Mouse (Mus musculus) intestine, embryonic 15.5 days (tissue): ENCODE results near the gene Sbk2. TPM values are rescaled to one million over a fixed set of nuclear protein-coding genes. Genes with fewer than 3 reads are reported as not detected.
"Not testable (repeated sequence)": the region's sequence is repeated elsewhere in the genome, so short reads cannot be mapped to it uniquely, and the experiment has no call there.

Source experiments
- ATAC-seq: fragments of 200-750 bp; cut with Nextera tagmentation; 2 replicates; pipeline ENCODE4 v1.8.0; 2017; ENCODE audit warnings: moderate TSS enrichment, moderate library complexity
- H3K27ac ChIP-seq: fragments of 300-500 bp; sonication (generic); 2 replicates; pipeline ENCODE4 v1.5.1; 2015; ENCODE audit warnings: mild to moderate bottlenecking, inconsistent platforms
- H3K27me3 ChIP-seq: fragments of 300-500 bp; sonication (generic); replicated peaks from 2 replicates; pipeline ENCODE4 v1.6.1; 2015; ENCODE audit warnings: inconsistent platforms
- H3K36me3 ChIP-seq: fragments of 300-500 bp; sonication (generic); 2 replicates; pipeline ENCODE4 v1.6.1; 2015; ENCODE audit warnings: inconsistent platforms
- H3K4me1 ChIP-seq: fragments of 300-500 bp; sonication (generic); replicated peaks from 2 replicates; pipeline ENCODE4 v1.6.1; 2015; ENCODE audit warnings: inconsistent platforms
- H3K4me2 ChIP-seq: fragments of 300-500 bp; sonication (generic); replicated peaks from 2 replicates; pipeline ENCODE4 v1.6.1; 2015; ENCODE audit warnings: mild to moderate bottlenecking, inconsistent platforms
- H3K4me3 ChIP-seq: fragments of 300-500 bp; sonication (generic); replicated peaks from 2 replicates; pipeline ENCODE4 v1.5.1; 2015; ENCODE audit warnings: inconsistent platforms
- H3K9ac ChIP-seq: fragments of 300-500 bp; sonication (generic); 2 replicates; pipeline ENCODE4 v1.6.1; 2015; ENCODE audit warnings: inconsistent platforms
- H3K9me3 ChIP-seq: fragments of 300-500 bp; sonication (generic); 2 replicates; pipeline ENCODE4 v1.6.1; 2016; ENCODE audit warnings: inconsistent platforms
- WGBS: fragments of 180-500 bp; shearing (Covaris S2); methylation state at CpG from one replicate; pipeline ENCODE4 v1.1.7; 2015; 5-methylcytosine and 5-hydroxymethylcytosine counted together
- polyA plus RNA-seq: library from polyadenylated mRNA; unstranded; fragments of >200 nt; fragmentation: Nextera tagmentation; extraction: Ambion mirVana; gene quantifications from 2 replicates; pipeline ENCODE4 v1.2.1, GENCODE M21; 2015

Sbk2 gene
- polyA plus RNA-seq: 0.23 and 0.39 TPM in 2 replicates

DNA sequence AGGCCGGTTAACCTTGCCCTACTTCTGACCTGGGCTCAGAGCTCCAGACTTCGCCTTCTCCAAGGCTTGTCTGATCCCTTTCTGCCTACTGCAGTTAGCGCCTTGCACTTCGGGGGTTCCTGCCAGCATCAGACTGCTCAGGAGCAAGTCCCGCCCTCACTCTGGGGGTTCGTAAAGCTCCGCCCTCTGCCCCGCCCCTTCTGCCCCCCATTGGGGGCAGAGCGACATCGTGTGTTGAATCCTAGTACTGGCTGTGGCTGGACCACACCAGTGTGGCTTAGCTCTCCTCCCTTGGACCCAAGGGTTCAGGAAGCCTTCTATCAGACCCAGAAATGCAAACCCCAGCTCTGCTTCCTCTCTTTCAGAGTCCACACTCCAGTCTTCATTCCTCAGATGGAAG, at the start of gene Sbk2:
Sbk2 (minus strand) TSS at position 135 of the 400 bp plus-strand sequence.
- Histone ChIP-seq H3K27me3 (no peaks in the 10 kb centered on the region), H3K4me1 (peaks cover 3% of the 10 kb centered on the region; the same call in 1 of the 2 replicates), H3K27ac (no peak within 1 kb of the TSS), H3K4me2 (peak within 1 kb of the TSS; percentile 42), H3K9ac (no peak within 1 kb of the TSS), H3K9me3 (no peaks in the 10 kb centered on the region), H3K36me3 (no peaks in the 10 kb centered on the region), H3K4me3 (0 out of 2 replicates have a peak within 1 kb of the TSS, but pooled peaks have one; percentile 4)
- 3% methylated on average over 10 of the region's 10 CpGs for WGBS
- ATAC-seq: peak; percentile 97

DNA sequence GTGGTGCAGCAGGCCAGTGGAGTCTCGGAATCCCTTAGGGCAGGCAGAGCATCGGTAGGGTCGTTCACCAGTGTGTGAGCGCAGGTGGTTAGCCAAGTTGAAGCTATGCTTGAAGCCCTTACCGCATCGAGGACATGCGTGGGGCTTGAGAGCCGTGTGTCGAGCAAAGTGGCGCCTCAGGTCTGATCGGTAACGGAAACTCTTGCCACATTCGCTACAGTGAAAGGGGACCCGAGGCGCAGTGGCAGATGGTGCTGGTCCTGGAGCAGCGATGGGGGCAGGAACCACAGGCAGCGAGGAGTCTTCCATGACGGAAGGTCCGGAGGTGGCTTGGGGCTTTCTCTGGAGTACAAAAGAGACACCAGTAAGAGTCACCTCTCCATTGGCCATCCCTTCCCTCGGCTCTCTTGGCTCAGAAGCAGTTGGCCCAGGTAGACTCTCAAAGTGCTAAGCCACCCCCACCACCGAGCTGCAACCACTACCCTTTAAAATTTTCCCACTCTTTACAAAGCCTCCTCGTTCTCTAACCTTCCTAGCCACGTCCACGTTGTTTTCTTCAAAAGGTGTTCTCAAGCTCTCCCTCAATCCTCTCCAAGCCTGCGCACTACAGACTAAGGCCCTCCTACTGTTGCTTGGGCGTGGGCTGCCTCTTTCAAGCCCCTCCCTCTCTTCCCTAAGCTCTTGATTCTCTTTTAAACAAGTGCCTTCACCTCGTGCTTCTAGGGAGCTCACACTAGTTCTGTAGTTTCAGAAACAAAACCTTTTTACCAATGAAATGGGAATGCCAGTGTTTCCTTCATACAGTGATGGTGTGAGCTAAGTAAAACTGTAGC, 48.7 kb upstream of the Sbk2 start:
- H3K4me3 ChIP-seq: 0 out of 2 replicates have a peak overlapping the region, but pooled peaks have one; percentile 68
- no peak overlapping the region for H3K27ac ChIP-seq
- H3K4me1 ChIP-seq: 0 out of 2 replicates have a peak, but pooled peaks cover 2% of the 10 kb centered on the region
- no peak for ATAC-seq
- H3K9ac ChIP-seq: no peak overlapping the region
- H3K9me3 ChIP-seq: no peaks in the 10 kb centered on the region
- H3K36me3 ChIP-seq: peaks cover 47% of the 10 kb centered on the region
- 87% methylated on average over 27 of the region's 27 CpGs for WGBS
- peak overlapping the region; percentile 66; the same call in 1 of the 2 replicates for H3K4me2 ChIP-seq
- no peaks in the 10 kb centered on the region for H3K27me3 ChIP-seq

DNA sequence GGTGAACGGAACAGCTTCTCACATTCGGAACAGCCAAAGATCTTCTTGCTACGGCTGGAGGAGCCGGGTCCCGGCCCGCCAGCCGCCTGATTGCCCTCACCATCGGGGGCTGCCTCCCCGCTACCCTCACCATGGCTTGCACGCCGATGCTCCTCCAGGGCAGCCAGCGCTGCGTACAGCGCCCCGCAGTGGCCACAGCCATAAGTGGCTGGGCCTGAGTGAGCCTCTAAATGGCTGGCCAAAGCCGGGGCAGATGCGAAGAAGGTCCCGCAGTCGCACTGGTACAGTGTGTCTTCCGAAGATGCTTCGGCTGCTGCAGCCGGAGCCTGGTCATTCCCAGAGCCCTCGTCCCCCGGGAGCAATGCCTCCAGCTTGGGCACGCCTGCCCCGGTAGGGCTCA, 44.0 kb upstream of the Sbk2 start:
- ATAC-seq: no peak
- WGBS: 98% methylated on average over 26 of the region's 26 CpGs
- no peak overlapping the region for H3K9ac ChIP-seq
- no peak overlapping the region for H3K27ac ChIP-seq
- no peaks in the 10 kb centered on the region for H3K27me3 ChIP-seq
- no peaks in the 10 kb centered on the region for H3K9me3 ChIP-seq
- H3K36me3 ChIP-seq: peaks cover 55% of the 10 kb centered on the region
- H3K4me3 ChIP-seq: no peak overlapping the region
- no peak overlapping the region for H3K4me2 ChIP-seq
- no peaks in the 10 kb centered on the region for H3K4me1 ChIP-seq

DNA sequence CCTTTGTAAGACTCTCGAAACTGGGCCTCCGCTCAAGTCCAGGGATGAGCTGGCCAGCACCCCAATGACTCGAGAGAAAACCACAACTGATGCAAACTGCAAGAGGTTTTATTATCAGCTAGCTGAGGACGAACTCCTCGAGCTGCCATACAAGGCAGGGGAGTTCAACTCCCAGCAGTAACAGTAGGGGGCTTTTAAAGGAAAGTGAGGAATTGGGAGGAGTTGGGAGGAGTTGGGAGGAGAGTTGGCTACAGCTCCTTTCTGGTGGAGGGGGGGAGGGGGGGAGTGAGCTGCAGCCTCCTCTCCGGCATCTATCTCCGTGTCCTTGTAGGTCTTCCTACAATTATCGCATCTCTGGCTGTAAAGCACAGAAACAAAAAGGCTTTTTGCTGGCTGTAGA, 38.7 kb upstream of the Sbk2 start:
- H3K4me3 ChIP-seq, H3K27ac ChIP-seq, ATAC-seq, H3K9ac ChIP-seq, H3K27me3 ChIP-seq, H3K4me2 ChIP-seq, H3K9me3 ChIP-seq, H3K4me1 ChIP-seq: not testable (repeated sequence)
- WGBS: 67% methylated on average over 8 of the region's 8 CpGs
- H3K36me3 ChIP-seq: peaks cover 16% of the 10 kb centered on the region

DNA sequence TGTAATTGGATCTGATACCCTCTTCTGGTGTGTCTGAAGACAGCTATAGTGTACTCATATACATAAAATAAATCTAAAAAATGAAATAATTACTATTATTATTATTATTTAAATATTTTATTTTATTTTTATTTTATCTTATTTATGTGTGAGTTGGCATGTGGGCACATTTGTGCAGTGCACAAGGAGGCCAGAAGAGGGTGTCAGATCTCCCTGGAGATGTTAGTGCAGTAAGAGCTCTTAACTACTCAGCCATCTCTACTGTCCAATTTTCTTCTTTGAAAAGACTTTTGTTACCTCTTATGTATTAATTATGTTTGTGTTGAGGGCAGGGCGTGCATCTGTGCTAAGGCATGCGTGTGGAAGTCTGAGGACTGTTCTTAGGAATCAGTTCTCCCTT, 35.7 kb upstream of the Sbk2 start:
- Histone ChIP-seq H3K4me1 (peaks cover 11% of the 10 kb centered on the region), H3K27me3 (no peaks in the 10 kb centered on the region), H3K36me3 (no peaks in the 10 kb centered on the region), H3K4me2 (no peak overlapping the region), H3K9me3 (no peaks in the 10 kb centered on the region), H3K27ac (no peak overlapping the region), H3K4me3 (no peak overlapping the region), H3K9ac (no peak overlapping the region)
- 56% methylated on average over 2 of the region's 2 CpGs for WGBS
- no peak for ATAC-seq

DNA sequence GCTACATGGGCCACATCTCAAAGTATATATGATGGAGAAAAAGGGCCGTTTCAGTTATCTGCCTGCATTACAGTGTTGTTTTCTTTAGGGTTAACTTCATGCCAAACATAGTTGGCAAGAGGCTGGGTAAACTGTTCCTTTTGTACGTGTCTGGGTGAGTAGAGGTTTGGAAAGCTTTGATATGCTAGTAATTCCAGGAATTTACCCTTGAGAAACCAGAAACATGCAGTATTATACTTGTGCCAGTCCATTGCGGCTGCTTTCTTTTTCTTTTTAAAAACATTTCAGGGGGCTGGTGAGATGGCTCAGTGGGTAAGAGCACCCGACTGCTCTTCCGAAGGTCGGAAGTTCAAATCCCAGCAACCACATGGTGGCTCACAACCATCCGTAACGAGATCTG, 32.7 kb upstream of the Sbk2 start:
- H3K36me3 ChIP-seq: peaks cover 17% of the 10 kb centered on the region; the same call in 1 of the 2 replicates
- H3K27me3 ChIP-seq: no peaks in the 10 kb centered on the region
- no peak overlapping the region for H3K9ac ChIP-seq
- peaks cover 16% of the 10 kb centered on the region for H3K4me1 ChIP-seq
- H3K4me3 ChIP-seq: peak overlapping the region; percentile 72; the same call in 1 of the 2 replicates
- 66% methylated on average over 8 of the region's 8 CpGs for WGBS
- no peak for ATAC-seq
- H3K9me3 ChIP-seq: no peaks in the 10 kb centered on the region
- no peak overlapping the region; the same call in 1 of the 2 replicates for H3K27ac ChIP-seq
- H3K4me2 ChIP-seq: peak overlapping the region; percentile 80

DNA sequence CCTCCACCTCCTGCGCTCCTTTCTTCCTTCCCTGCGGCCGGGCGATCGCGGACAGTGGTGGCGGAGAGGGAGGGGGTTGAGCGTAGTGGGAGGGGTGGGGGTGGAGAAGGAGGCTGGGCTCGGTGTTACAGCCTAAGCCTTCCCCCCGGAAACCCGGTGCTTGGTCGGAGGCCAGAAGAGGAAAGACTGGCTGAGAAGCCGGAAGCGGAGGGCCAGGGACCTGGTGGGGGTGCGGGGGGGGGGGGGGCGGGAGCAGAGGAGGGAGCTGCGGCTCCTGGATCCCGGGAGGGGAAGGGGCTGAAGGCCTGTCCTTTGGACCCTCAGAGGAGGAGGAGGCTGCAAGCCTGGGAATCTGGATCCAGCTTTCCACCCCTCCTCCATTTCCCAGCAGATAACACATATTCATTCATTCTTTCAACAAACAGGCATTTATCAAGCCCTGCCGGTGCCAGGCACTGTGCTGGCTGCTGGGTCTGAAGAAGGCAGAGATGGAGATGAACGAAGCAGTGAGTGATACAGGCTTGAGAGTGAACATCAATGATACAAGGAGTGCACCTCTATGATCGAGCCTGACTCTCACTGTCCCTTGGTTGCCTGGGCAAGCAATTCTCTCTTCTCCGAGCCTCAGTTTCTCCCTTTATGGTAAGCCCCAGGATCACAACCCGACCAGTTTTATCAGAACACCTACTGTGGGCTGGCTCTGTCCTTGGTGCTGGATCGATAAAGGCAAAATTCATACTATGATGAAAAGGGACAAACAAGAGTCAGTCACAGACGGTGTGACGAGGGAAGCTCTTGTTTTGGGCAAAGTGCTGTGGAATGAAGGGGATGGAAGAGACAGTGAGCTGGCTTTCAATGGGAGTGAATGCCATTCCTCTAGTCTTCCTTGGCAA, 32.0 kb upstream of the Sbk2 start, which contains the start of gene Zfp579:
Zfp579 (minus strand) TSS at position 156 of the 893 bp plus-strand sequence.
- peak; percentile 92 for ATAC-seq
- Histone ChIP-seq H3K4me1 (peaks cover 16% of the 10 kb centered on the region), H3K27me3 (no peaks in the 10 kb centered on the region), H3K36me3 (peaks cover 17% of the 10 kb centered on the region; the same call in 1 of the 2 replicates), H3K27ac (peak within 1 kb of the TSS; percentile 45), H3K9me3 (no peaks in the 10 kb centered on the region), H3K9ac (peak within 1 kb of the TSS; percentile 75), H3K4me3 (peak within 1 kb of the TSS; percentile 72), H3K4me2 (peak within 1 kb of the TSS; percentile 80)
- WGBS: 5% methylated on average over 17 of the region's 26 CpGs

DNA sequence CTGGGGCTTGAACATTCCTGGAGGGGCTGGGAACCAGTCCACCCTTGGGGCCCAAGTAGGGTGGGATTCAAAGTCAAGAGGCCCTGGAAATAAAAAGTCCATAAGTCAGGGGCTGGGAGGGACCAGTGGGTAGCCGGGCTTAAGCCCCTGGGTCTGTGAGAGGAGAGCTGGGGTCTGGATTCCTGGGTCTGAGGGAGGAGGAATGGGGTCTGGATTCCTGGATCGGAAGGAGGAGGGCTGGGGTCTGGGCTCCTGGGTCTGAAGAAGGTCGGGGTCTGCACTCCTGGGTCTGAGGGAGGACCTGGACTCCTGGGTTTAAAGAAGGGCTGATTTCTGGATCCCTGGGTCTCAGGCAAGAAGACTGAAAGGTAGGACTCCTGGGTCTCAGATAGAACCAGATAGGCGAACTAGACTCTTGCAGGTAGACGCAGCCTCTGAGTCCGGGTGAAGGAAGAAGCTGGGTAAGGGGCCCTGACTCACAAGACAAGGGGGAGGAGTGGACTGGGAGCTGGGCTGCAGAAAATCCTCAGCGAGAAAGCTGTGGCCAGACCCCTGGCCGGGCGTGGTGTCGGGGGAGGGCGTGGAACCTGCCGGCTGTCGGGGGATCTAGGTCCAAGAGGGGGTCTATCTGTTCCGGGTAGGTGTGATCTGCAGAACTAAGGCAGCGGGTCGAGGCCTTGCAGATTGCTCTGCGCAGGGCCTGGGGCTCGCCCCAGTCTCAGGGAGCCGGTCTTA, 31.2 kb upstream of the Sbk2 start:
- Histone ChIP-seq H3K27me3 (no peaks in the 10 kb centered on the region), H3K4me1 (peaks cover 16% of the 10 kb centered on the region), H3K4me2 (peak overlapping the region; percentile 80), H3K36me3 (peaks cover 17% of the 10 kb centered on the region; the same call in 1 of the 2 replicates), H3K4me3 (peak overlapping the region; percentile 72), H3K9me3 (no peaks in the 10 kb centered on the region), H3K9ac (peak overlapping the region; percentile 75), H3K27ac (peak overlapping the region; percentile 45; the same call in 1 of the 2 replicates)
- ATAC-seq: peak; percentile 2
- WGBS: 4% methylated on average over 19 of the region's 19 CpGs

DNA sequence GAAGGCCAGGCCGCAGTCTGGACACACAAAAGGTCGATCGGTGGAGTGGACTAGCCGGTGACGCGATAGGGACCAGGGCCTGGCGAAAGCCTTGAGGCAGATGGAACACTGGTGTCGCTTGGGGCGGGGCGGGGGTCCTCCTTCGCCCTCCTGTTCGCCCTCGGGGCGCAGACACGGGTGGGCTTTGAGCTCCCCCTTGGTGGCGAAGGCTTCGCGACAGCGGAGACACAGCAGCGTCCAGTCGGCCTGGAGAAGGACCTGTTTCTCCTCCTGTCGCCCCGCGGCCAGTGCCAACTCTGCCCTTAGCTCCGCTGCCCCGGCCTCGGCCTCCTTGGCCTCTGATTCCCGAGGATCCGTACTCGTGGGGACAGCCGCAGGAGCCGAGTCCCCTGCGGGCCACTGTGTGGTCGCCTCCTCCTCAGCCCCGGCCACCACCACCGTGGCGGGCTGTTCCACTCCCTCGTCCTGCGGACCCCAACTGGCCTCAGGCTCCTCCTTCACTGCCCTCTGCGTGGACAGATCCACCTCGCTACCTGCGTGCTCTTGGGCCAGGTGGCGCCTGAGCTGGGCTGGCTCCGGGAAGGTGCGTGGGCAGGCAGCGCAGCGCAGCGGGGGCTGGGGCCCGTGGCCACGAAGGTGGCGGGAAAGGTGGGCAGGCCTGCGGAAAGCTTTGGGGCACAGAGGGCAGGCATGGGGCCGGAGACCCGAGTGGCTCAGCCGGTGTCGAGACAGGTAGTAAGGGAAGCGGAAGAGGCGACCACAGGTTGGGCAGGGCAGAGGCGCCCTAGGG, 30.0 kb upstream of the Sbk2 start:
- Histone ChIP-seq H3K36me3 (peaks cover 17% of the 10 kb centered on the region; the same call in 1 of the 2 replicates), H3K27ac (no peak overlapping the region), H3K9me3 (no peaks in the 10 kb centered on the region), H3K4me1 (peaks cover 16% of the 10 kb centered on the region), H3K4me2 (peak overlapping the region; percentile 80; the same call in 1 of the 2 replicates), H3K9ac (no peak overlapping the region), H3K4me3 (no peak overlapping the region), H3K27me3 (no peaks in the 10 kb centered on the region)
- WGBS: 62% methylated on average over 59 of the region's 59 CpGs
- ATAC-seq: no peak

DNA sequence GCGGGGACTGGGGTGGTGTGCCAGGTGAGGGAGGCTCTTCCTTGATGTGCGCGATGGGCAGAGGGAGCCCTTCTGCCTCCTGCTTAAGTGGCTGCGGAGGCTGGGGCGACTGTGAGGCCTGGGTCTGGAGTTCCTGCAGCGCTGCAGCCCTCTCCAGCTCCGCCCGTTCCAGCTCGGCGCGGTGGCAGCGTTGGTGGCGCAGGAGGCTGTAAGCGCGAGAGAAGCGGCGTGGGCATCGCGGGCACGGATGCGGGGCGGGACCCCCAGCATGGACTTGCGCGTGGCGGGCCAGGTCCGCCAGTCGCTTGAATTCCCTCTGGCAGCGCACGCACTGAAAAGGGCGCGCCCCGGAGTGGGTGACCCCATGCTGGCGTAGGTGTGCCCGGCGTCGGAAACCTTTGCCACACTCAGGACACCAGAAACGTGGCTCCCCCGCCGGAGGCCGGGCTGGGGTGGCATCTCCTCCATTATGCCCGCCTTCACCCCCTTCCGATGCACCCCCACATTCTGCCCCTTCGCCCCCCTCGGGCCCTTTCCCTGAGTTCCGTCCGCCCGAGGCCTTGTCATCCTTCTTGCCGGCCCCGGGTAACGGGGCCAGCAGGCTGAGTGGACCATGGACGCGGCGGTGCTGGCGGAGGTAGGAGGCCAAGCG, 29.3 kb upstream of the Sbk2 start:
- Histone ChIP-seq H3K9ac (no peak overlapping the region), H3K27ac (no peak overlapping the region), H3K9me3 (no peaks in the 10 kb centered on the region), H3K4me1 (peaks cover 16% of the 10 kb centered on the region), H3K4me3 (no peak overlapping the region), H3K36me3 (peaks cover 17% of the 10 kb centered on the region; the same call in 1 of the 2 replicates), H3K27me3 (no peaks in the 10 kb centered on the region), H3K4me2 (no peak overlapping the region)
- 49% methylated on average over 53 of the region's 55 CpGs for WGBS
- no peak for ATAC-seq
